Mouse (Mus musculus): ENCODE data around the gene Tfcp2.
A peak's percentile ranks its signal among the peaks of the same experiment; 100 is the strongest.
"Not testable (repeated sequence)": the region's sequence is repeated elsewhere in the genome, so short reads cannot be mapped to it uniquely, and the experiment has no call there.

Tfcp2 gene

DNA sequence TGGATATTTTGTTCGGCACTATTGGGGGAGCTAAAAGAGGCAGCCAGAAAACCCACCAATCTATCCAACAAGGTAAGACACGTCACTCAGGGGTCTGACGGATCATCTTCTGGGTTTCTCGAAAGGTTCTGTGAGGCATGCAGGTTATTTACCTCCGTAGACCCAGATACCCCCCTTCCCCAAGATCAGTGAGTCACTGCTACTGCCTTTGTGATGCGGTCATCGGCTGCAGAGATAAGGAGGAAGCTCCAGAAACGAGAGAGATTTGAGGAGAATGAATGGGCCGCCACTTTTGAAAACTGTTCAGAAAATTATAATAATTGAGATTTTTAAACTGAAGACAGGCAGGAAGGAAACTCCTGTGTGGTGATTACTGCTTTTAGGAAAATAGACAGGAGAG, 4.6 kb upstream of the Tfcp2 start:
- no peak for DNase-seq (ENCODE audit: low spot score)

GRCm38 (mm10) chr15:100555965-100556364, 4.2 kb upstream of the Tfcp2 start:
- DNase-seq (ENCODE audit: low spot score) = no peak

- DNase-seq (ENCODE audit: low spot score) = no peak
Observed at GRCm38 (mm10) chr15:100550280-100550679, 1.5 kb downstream of the Tfcp2 start.

- not testable (repeated sequence) for DNase-seq (ENCODE audit: low spot score)
Observed at GRCm38 (mm10) chr15:100543651-100544030, 8.2 kb downstream of the Tfcp2 start.

DNA sequence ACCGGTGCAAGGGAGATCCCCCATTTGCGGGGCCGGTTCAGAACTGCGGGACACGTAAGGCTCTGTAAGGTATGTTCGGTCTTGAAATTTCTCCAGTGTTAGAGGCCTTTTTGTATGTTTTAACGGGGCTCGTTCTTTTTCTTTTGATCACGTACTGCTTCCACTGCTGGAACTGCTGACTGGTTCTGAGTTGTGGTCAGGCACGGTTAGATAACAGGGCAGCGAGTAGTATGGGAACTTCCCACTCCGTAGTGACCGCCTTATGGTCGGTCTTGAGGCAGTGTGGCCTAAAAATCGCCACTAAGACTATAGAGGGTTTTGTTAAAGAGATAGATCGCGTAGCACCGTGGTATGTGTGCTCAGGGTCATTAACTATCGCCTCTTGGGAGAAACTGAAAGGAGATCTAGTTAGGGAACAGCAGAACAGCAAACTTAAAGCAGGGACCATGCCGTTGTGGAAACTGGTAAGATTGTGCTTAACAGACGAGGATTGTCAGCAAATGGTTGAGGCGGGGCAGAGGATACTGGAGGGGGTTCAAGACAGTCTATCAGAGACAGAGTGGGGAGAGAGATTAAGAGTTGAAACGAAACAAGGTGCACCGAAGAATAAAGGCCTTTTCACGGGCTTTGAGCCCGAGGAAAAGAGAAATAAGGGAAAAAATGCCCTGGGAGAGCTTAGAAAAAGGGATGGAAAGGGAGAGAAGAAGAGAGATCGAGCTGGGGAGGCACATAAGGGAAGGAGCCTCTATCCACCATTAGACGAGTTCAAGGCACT, 8.7 kb downstream of the Tfcp2 start:
- DNase-seq (ENCODE audit: low spot score) = not testable (repeated sequence)

- DNase-seq (ENCODE audit: low spot score) = no peak
Observed at GRCm38 (mm10) chr15:100541426-100541825, 10.4 kb downstream of the Tfcp2 start.

GRCm38 (mm10) chr15:100541001-100541400, 10.8 kb downstream of the Tfcp2 start:
- not testable (repeated sequence) for DNase-seq (ENCODE audit: low spot score)

DNA sequence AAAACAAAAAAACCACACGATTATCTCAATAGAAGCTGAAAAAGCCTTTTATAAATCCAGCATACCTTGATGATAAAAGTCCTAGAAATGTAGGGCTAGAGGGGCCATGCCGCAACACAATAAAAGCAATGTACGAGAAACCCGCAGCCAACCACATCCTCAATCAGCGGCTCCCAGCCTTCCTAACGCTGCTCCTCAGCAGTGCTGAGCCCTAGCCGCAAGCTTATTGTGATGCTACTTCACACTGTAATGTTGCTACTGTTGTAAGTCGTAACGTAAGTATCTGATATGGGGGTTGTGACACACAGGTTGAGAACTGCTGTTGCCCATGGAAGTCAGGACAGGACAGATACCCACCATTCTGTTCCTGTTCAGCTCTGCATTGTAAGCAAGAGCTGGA, 12.4 kb downstream of the Tfcp2 start:
- DNase-seq (ENCODE audit: low spot score) = no peak

GRCm38 (mm10) chr15:100537913-100538312, 13.9 kb downstream of the Tfcp2 start:
- DNase-seq (ENCODE audit: low spot score) = peak; percentile 19

DNA sequence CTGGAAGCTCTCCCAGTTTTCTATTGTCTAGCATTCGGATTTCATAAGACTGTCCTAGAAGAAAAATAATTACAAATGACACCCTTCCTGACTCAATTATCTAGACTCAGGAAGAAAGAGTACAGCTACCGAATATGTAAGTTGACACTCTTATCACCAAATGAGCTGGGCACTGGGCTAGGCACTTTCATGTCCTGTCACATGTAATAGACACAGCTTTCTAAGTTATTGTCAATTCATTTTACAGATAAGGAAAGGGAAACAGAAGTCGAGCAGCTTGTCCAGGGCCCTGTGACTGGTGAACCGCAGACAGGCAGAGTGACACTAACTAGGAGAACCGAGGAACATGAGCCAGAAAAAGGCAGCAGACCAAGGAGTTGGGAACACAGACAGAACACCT, 23.9 kb downstream of the Tfcp2 start:
- DNase-seq (ENCODE audit: low spot score) = no peak

GRCm38 (mm10) chr15:100525405-100525804, 26.4 kb downstream of the Tfcp2 start:
- no peak for DNase-seq (ENCODE audit: low spot score)

DNA sequence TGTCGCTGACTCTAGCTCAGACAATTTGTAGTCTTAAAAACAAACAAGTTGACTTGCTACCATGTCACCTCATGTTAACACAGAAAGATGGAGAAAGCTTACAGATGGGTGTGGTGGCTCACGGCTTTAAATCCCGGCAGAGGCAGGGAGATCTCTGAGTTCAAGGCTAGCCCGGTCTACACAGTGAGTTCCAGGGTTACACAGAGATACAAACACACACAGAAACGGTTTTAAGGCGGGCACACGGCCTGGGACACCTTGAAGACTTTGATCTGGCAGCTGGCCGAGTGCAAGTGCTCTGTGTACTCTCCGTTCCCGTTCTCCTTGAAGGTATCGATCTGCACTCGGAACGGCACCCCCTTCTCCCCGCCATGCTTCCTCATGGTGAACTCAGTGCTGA, 31.5 kb downstream of the Tfcp2 start:
- no peak for DNase-seq (ENCODE audit: low spot score)

- no peak for DNase-seq (ENCODE audit: low spot score)
Observed at GRCm38 (mm10) chr15:100515121-100515520, 36.7 kb downstream of the Tfcp2 start.

GRCm38 (mm10) chr15:100513387-100513786, 38.4 kb downstream of the Tfcp2 start:
- no peak for DNase-seq (ENCODE audit: low spot score)

DNA sequence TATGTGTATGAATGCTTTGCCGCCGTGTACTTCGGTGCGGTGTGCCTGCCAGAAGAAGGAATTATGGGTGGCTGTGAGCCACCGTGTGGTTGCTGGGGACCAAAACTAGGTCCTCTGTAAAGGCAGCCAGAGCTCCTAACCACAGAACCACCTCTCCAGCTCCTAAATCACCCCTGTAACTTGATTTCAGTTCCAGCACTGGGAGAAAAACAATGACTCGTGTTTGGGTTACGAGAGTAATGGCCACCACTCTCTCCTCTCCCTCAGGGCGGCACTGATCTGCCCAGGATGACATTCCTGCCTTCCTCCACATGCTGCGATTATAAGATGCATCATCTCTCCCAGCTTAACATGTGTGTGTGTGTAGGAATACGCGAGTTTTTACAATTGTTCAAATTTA, 41.7 kb downstream of the Tfcp2 start:
- DNase-seq (ENCODE audit: low spot score) = no peak

DNA sequence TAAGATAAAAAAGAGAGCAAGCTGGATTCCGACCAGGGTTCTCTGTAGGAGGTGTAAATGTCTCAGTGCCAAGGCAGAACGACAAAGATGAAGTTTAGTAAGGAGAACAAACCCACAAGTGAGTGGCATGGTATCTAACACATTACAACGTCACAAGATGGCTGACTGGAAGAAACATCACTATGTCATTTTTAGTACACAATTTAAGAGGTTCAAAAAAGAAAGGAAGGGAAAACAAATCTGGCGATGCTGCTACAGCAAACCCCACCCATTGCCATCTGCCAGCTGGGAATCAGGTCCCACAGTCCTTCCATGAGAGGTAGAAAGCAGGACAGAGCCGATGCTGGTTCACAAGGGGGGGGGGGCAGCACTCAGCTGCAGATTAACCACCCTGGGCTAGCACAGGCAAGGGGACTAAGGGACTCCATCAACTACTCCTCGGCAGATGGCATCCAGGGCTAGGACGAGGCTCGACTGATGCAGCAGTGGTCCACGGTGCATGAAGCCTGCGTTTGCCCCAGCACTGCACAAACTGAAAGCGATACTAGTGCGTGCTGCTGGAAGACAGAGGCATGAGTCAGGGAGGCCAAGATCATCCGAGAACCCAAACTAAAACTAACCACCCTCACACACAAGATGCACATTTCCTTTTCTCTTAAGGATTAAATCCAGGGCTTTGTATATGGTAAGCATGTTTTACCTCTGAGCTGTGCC, 43.2 kb downstream of the Tfcp2 start:
- no peak for DNase-seq (ENCODE audit: low spot score)

GRCm38 (mm10) chr15:100499506-100499905, 52.3 kb downstream of the Tfcp2 start:
- DNase-seq (ENCODE audit: low spot score) = not testable (repeated sequence)

- peak; percentile 95 for DNase-seq (ENCODE audit: low spot score)
Observed at GRCm38 (mm10) chr15:100495102-100495501, 56.7 kb downstream of the Tfcp2 start, which contains the start of gene Csrnp2. TSS of gene Csrnp2 (minus strand) at chr15:100495488.

DNA sequence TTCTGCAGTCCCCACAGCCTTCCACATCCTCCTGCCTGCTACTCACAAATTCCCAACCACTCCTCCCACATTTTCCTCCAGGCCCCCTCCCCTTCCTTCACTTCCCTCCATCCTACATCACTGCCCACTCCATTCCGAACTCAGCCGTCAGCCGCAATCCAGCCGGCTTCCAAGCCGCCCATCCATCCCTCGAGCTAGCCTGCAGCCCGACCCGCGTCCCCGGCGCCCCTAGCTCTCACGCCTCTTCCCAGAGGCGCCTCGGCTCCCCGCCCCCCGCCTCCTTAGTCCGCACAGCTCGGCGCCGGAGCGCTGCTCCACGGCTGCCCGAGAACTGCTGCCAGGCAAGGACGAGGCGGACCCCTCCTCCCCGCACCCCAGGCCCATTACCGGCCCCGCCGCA, 57.2 kb downstream of the Tfcp2 start:
- DNase-seq (ENCODE audit: low spot score) = peak; percentile 36

DNA sequence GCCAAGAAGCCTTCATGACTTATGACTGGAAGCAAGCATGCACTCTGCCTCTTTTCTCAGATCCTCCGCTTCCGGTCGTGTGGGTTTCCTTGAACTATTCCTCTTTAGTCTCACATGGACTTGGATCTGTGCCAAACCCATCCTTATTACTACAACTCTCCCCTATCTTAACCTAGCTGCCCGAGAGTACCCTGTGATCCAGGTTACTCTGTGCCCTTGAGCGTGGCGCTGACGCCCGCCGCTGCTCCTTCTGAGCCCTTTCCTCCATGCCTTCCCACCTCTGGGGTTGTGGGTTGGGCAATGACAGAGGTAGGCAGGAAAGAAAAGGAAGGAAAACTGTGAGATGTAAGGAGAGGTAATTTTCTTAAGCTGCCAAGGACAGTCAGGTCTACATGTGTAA, 59.8 kb downstream of the Tfcp2 start:
- no peak for DNase-seq (ENCODE audit: low spot score)

- no peak for DNase-seq (ENCODE audit: low spot score)
Observed at GRCm38 (mm10) chr15:100489263-100489662, 62.5 kb downstream of the Tfcp2 start.

GRCm38 (mm10) chr15:100488297-100488696, 63.5 kb downstream of the Tfcp2 start:
- not testable (repeated sequence) for DNase-seq (ENCODE audit: low spot score)

- no peak for DNase-seq (ENCODE audit: low spot score)
Observed at GRCm38 (mm10) chr15:100487050-100487449, 64.8 kb downstream of the Tfcp2 start.

Measured in layer of hippocampus, adult 11-12 months (tissue).